Mouse (Mus musculus): ENCODE data around the gene AC134908.4.
"Not testable (repeated sequence)": the region's sequence is repeated elsewhere in the genome, so short reads cannot be mapped to it uniquely, and the experiment has no call there.

The AC134908.4 gene

DNA sequence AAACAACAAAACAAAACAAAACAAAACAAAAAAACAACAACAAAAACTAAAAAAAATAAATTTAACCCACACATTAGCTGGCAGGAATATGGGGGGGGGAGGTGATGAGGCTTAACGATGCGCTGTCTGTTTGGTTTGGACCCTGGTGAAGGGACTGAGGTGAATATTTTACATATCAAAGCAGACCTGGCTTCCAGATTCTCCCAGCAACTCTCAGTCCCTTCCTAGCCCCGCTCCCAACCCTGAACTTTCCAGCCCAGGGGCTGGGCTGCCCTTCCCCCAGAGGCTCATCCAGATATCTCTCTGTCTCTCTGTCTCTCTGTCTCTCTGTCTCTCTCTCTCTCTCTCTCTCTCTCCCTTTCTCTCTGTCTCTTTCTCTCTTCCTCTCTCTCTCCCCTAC, 32.9 kb downstream of the AC134908.4 start:
- DNase-seq, result no peak

- no peak for DNase-seq
Observed at GRCm38 (mm10) chr17:25761561-25761970, 33.9 kb downstream of the AC134908.4 start.

DNA sequence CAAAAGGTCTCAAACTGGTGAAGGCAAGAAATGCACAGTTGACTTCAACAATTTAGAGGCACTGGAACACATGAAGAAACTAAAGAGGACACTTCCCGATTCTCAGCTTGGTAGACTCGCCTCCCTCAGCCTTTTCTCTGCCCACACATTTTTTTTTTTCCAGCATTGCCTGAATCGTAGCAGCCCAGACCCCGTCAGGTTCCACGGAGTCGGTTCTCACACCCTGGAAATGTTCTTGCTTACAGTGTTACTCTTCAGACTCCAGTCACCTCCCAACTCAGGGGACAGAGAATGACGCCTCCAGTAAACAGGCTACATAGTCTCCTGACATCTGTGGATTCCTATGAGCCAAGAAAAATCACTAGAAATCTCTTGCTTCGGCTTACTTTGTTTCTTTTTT, 35.3 kb downstream of the AC134908.4 start:
- DNase-seq, result no peak

- DNase-seq, result no peak
Observed at GRCm38 (mm10) chr17:25757691-25758090, 37.8 kb downstream of the AC134908.4 start.

DNA sequence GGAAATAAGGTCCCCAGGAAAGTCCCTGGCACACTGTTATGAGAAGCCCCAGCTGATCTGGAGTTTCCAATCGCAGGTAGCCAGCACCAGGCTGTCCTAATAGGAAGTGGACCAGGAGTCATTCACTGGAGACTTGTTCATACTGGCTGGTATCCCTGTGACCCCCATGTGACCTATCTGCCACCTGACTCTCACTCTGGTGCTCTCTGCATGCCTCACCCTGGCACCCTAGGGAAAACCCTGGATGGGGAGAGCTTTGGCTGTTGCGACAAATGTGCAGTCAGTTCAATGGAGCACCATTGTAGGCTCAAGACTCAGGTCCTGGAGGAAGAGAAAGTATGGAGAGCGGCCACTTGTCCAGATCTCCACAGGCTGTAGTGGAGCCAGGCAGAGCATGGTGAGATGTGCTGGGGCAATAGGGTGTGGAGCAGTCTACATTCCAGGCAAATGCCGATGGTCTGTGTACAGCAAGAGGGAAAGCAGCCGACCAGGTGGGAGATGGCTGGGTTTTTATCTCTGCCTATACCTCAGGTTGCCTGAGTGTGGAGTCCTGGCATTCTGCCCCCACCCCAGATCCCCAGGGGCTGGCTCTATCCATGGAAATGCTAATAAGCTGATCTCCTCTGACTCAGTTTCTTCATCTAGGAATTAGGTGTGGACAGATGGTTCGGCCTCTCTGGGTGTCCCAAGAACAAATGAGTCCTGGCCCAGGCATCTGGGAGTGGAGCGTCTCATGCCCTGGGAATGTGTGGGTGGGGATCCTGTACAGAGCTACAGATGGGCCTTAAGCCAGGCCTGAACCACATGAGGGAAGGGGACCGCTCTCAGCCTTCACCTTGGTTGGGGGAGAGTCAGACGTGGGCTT, 38.8 kb downstream of the AC134908.4 start:
- DNase-seq, result no peak

GRCm38 (mm10) chr17:25755627-25756377, 39.7 kb downstream of the AC134908.4 start:
- DNase-seq, result no peak

DNA sequence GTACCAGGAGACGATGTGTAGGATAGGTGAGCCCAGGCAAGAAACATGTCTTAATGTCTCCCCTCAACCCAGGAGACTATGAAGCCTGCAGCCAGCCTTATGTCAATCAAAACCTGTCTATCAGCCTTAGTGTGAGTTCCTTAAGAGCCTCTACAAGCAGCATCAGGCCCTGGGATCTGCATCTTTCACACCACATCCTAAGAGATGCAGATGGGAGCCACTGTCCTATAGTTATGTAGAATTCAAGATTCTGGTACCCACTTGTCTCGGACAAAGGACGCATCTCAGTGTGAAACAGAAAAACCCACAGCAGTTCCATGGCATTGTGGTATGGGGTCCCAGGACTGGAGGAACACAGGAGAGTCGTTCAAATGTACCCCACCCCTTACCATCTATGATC, 40.4 kb downstream of the AC134908.4 start:
- no peak for DNase-seq

- no peak for DNase-seq
Observed at GRCm38 (mm10) chr17:25754241-25754640, 41.2 kb downstream of the AC134908.4 start, which contains the start of gene Msln. Gene Msln, minus strand, starts transcription at chr17:25754378.

DNA sequence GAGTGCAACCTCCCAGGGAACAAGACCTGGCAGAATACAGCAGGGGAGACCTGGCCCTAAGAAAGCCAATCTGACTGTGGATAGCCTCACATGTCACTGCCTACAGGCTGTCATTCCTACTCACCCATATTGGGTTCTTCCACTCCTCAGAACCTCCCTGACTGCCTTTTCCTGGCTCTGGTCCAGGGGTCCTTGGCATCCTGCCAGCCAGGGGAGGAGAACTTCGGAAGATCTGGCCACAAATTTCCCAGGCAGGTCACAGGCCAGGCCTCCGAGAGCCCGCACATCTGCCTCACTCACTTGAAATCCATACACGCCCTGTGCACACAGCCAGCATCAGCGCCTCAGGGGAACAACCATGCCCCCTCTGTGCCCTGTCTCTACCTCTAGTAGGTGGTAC, 44.0 kb downstream of the AC134908.4 start:
- no peak for DNase-seq

DNA sequence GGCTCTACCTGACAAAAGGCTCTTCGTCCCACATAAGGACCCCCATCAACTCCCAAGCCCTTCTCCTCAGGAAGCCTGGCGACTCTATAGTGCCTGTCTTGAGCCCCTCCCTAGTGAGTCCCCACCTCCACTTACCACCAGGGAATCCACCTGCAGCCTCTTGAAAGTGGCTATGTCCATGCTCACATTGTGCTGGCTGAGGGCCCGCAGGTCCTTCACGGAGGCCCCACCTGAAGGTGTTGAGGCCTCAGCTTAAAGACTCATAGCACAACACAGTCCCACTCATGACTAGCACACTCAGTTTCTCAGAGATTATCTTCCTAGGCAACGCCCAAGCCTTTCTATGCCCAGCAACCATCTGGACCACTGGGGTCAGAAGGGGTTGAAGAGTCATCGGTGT, 46.1 kb downstream of the AC134908.4 start:
- no peak for DNase-seq

GRCm38 (mm10) chr17:25748238-25748637, 47.2 kb downstream of the AC134908.4 start:
- no peak for DNase-seq

DNA sequence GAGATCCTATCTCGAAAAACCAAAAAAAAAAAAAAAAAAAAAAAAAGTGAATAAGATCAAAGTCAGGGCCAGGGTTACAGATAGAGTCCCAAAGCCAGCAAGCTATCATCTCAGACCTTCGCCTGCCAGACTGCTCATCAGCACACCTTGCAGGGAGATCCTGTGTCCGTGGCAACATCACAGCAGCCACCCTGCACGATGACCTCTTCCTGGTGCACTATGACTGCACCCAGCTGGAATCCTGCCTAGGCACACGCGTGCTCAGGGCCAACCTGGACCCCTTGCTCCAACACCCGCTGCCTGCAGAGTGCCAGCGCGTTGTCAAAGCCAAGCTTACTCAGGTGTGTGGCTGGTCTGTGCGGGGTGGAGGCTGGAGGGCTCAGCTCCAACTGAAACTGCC, 51.1 kb downstream of the AC134908.4 start:
- DNase-seq, result no peak

- DNase-seq, result no peak
Observed at GRCm38 (mm10) chr17:25743831-25744230, 51.6 kb downstream of the AC134908.4 start.

GRCm38 (mm10) chr17:25741471-25741870, 54.0 kb downstream of the AC134908.4 start:
- DNase-seq, result not testable (repeated sequence)
